Mouse (Mus musculus) inflammation-experienced regulatory T-cells, adult 6 months (primary cell): ENCODE measurements at regions not wholly inside any gene's neighbourhood (a gene's known extent, or its start where the extent isn't known, plus 50 kb on each side); places are given as distances from the start of the nearest gene placed in this dataset.

Experiments used
- ATAC-seq: one replicate; pipeline ENCODE4 v1.8.0; 2017

GRCm38 (mm10) chr19:29194066-29194830 is 57.4 kb upstream of the Jak2 start:
- ATAC-seq, result peak; percentile 86

- no peak for ATAC-seq
These were observed 55.4 kb upstream of the Jak2 start for GRCm38 (mm10) chr19:29196186-29196585.

GRCm38 (mm10) chr19:29198636-29199035 is 53.0 kb upstream of the Jak2 start:
- no peak for ATAC-seq

GRCm38 (mm10) chr19:29199117-29199823 is 52.4 kb upstream of the Jak2 start:
- no peak for ATAC-seq

- ATAC-seq, result no peak
These were observed 50.0 kb upstream of the Jak2 start for GRCm38 (mm10) chr19:29201674-29202073.
